Mouse (Mus musculus) neural tube, embryonic 14.5 days (tissue): ENCODE data around the gene Resf1. TPM values are rescaled to one million over a fixed set of nuclear protein-coding genes. Genes with fewer than 3 reads are reported as not detected.

Experiments
- ATAC-seq: fragments of 200-750 bp; cut with Nextera tagmentation; 2 replicates; pipeline ENCODE4 v1.8.0; 2017; ENCODE audit warnings: low read depth, mild to moderate bottlenecking, moderate TSS enrichment, moderate library complexity
- H3K27ac ChIP-seq: fragments of 300-500 bp; sonication (generic); 2 replicates; pipeline ENCODE4 v1.5.1; 2014; ENCODE audit warnings: low read depth, mild to moderate bottlenecking, control low read depth, low read length, moderate library complexity, mixed read lengths
- H3K27me3 ChIP-seq: fragments of 300-500 bp; sonication (generic); 2 replicates; pipeline ENCODE4 v1.6.1; 2014; ENCODE audit warnings: low read length; ENCODE audit not compliant: control insufficient read depth, insufficient read depth
- H3K36me3 ChIP-seq: fragments of 300-500 bp; sonication (generic); 2 replicates; pipeline ENCODE4 v1.6.1; 2014; ENCODE audit warnings: low read length, mixed read lengths; ENCODE audit not compliant: control insufficient read depth, insufficient read depth
- H3K4me1 ChIP-seq: fragments of 300-500 bp; sonication (generic); 2 replicates; pipeline ENCODE4 v1.6.1; 2014; ENCODE audit warnings: low read length; ENCODE audit not compliant: control insufficient read depth, insufficient read depth
- H3K4me2 ChIP-seq: fragments of 300-500 bp; sonication (generic); 2 replicates; pipeline ENCODE4 v1.6.1; 2014; ENCODE audit warnings: mild to moderate bottlenecking, low read depth, low read length, control low read depth
- H3K4me3 ChIP-seq: fragments of 300-500 bp; sonication (generic); 2 replicates; pipeline ENCODE4 v1.5.1; 2014; ENCODE audit warnings: low read depth, low read length, control low read depth, mixed read lengths
- H3K9ac ChIP-seq: fragments of 300-500 bp; sonication (generic); replicated peaks from 2 replicates; pipeline ENCODE4 v1.6.1; 2014; ENCODE audit warnings: low read depth, mild to moderate bottlenecking, control low read depth, low read length, mixed read lengths
- H3K9me3 ChIP-seq: fragments of 300-500 bp; sonication (generic); 2 replicates; pipeline ENCODE4 v1.6.1; 2016; ENCODE audit warnings: low read length; ENCODE audit not compliant: control insufficient read depth
- WGBS: fragments of 180-500 bp; shearing (Covaris S2); extraction: QIAGEN DNeasy Blood & Tissue Kit; methylation state at CpG from one replicate; pipeline ENCODE4 v1.1.7; 2014; 5-methylcytosine and 5-hydroxymethylcytosine counted together
- polyA plus RNA-seq: library from polyadenylated mRNA; unstranded; fragments of >200 nt; fragmentation: Nextera tagmentation; extraction: Ambion mirVana; gene quantifications from 2 replicates; pipeline ENCODE4 v1.2.1, GENCODE M21; 2014

The Resf1 gene
- polyA plus RNA-seq, 1 experiment from 2014 or later = 30.8 TPM

GRCm38 (mm10) chr6:149307801-149308200 is 1.4 kb upstream of the Resf1 start:
- H3K27ac ChIP-seq = no peak overlapping the region
- H3K4me2 ChIP-seq = no peak overlapping the region
- H3K4me3 ChIP-seq = no peak overlapping the region
- H3K9me3 ChIP-seq = no peaks in the 10 kb centered on the region
- WGBS = 77% methylated on average over 2 of the region's 2 CpGs
- no peak overlapping the region for H3K9ac ChIP-seq
- H3K27me3 ChIP-seq = no peaks in the 10 kb centered on the region
- peaks cover 15% of the 10 kb centered on the region for H3K4me1 ChIP-seq
- ATAC-seq = no peak
- H3K36me3 ChIP-seq = no peaks in the 10 kb centered on the region

- peak overlapping the region; percentile 54 for H3K4me2 ChIP-seq
- no peaks in the 10 kb centered on the region for H3K27me3 ChIP-seq
- no peak overlapping the region for H3K27ac ChIP-seq
Measured at GRCm38 (mm10) chr6:149310226-149310625, 1.0 kb downstream of the Resf1 start.

GRCm38 (mm10) chr6:149311044-149311443 is 1.8 kb downstream of the Resf1 start:
- WGBS = 75% methylated on average over 2 of the region's 2 CpGs
- H3K36me3 ChIP-seq = no peaks in the 10 kb centered on the region
- H3K4me1 ChIP-seq = peaks cover 15% of the 10 kb centered on the region
- H3K27me3 ChIP-seq = no peaks in the 10 kb centered on the region
- no peak overlapping the region for H3K4me3 ChIP-seq
- no peak for ATAC-seq
- peak overlapping the region; percentile 54 for H3K4me2 ChIP-seq
- no peak overlapping the region for H3K9ac ChIP-seq
- H3K27ac ChIP-seq = no peak overlapping the region
- H3K9me3 ChIP-seq = no peaks in the 10 kb centered on the region

More at GRCm38 (mm10) chr6:149310226-149310625, 1.0 kb downstream of the Resf1 start:
- Histone ChIP-seq H3K36me3 (no peaks in the 10 kb centered on the region), H3K4me1 (peaks cover 15% of the 10 kb centered on the region), H3K9ac (peak overlapping the region; percentile 84), H3K9me3 (no peaks in the 10 kb centered on the region), H3K4me3 (peak overlapping the region; percentile 67)
- ATAC-seq = no peak
- WGBS = 58% methylated on average over 2 of the region's 2 CpGs

GRCm38 (mm10) chr6:149311778-149312177 is 2.6 kb downstream of the Resf1 start:
- H3K9ac ChIP-seq = no peak overlapping the region
- no peaks in the 10 kb centered on the region for H3K36me3 ChIP-seq
- H3K9me3 ChIP-seq = no peaks in the 10 kb centered on the region
- WGBS = 88% methylated on average over 1 of the region's 1 CpGs
- H3K27ac ChIP-seq = no peak overlapping the region
- H3K4me2 ChIP-seq = no peak overlapping the region
- no peak overlapping the region for H3K4me3 ChIP-seq
- ATAC-seq = no peak
- H3K4me1 ChIP-seq = peaks cover 15% of the 10 kb centered on the region
- no peaks in the 10 kb centered on the region for H3K27me3 ChIP-seq

GRCm38 (mm10) chr6:149312221-149312620 is 3.0 kb downstream of the Resf1 start:
- Histone ChIP-seq H3K9ac (no peak overlapping the region), H3K4me1 (peaks cover 15% of the 10 kb centered on the region)
- WGBS = 65% methylated on average over 1 of the region's 1 CpGs

GRCm38 (mm10) chr6:149314918-149315317 is 5.7 kb downstream of the Resf1 start:
- ATAC-seq = no peak
- Histone ChIP-seq H3K27me3 (no peaks in the 10 kb centered on the region), H3K9me3 (no peaks in the 10 kb centered on the region), H3K9ac (no peak overlapping the region), H3K36me3 (0 out of 2 replicates have a peak, but pooled peaks cover 3% of the 10 kb centered on the region), H3K4me3 (no peak overlapping the region), H3K27ac (no peak overlapping the region), H3K4me2 (no peak overlapping the region), H3K4me1 (peaks cover 15% of the 10 kb centered on the region)
- 92% methylated on average over 2 of the region's 2 CpGs for WGBS

More at GRCm38 (mm10) chr6:149312221-149312620, 3.0 kb downstream of the Resf1 start:
- no peak overlapping the region for H3K4me3 ChIP-seq
- H3K36me3 ChIP-seq = no peaks in the 10 kb centered on the region
- H3K4me2 ChIP-seq = no peak overlapping the region
- no peak overlapping the region for H3K27ac ChIP-seq
- no peak for ATAC-seq
- no peaks in the 10 kb centered on the region for H3K9me3 ChIP-seq
- H3K27me3 ChIP-seq = no peaks in the 10 kb centered on the region

GRCm38 (mm10) chr6:149323523-149324241 is 14.5 kb downstream of the Resf1 start:
- no peaks in the 10 kb centered on the region for H3K9me3 ChIP-seq
- H3K27me3 ChIP-seq = no peaks in the 10 kb centered on the region
- no peak overlapping the region for H3K4me3 ChIP-seq
- no peak for ATAC-seq
- WGBS = 98% methylated on average over 4 of the region's 4 CpGs
- no peak overlapping the region for H3K9ac ChIP-seq
- H3K27ac ChIP-seq = no peak overlapping the region
- no peak overlapping the region for H3K4me2 ChIP-seq
- H3K4me1 ChIP-seq = no peaks in the 10 kb centered on the region
- peaks cover 48% of the 10 kb centered on the region for H3K36me3 ChIP-seq

- Histone ChIP-seq H3K9me3 (no peaks in the 10 kb centered on the region), H3K9ac (no peak overlapping the region), H3K27me3 (no peaks in the 10 kb centered on the region), H3K4me3 (no peak overlapping the region), H3K4me1 (no peaks in the 10 kb centered on the region), H3K36me3 (peaks cover 49% of the 10 kb centered on the region), H3K27ac (no peak overlapping the region), H3K4me2 (no peak overlapping the region)
- 98% methylated on average over 6 of the region's 6 CpGs for WGBS
- no peak for ATAC-seq
Measured at GRCm38 (mm10) chr6:149324242-149324633, 15.0 kb downstream of the Resf1 start.

- Histone ChIP-seq H3K27ac (no peak overlapping the region), H3K9me3 (no peaks in the 10 kb centered on the region), H3K4me2 (no peak overlapping the region), H3K36me3 (peaks cover 42% of the 10 kb centered on the region), H3K4me3 (no peak overlapping the region), H3K27me3 (no peaks in the 10 kb centered on the region), H3K4me1 (no peaks in the 10 kb centered on the region), H3K9ac (no peak overlapping the region)
- 96% methylated on average over 4 of the region's 4 CpGs for WGBS
- ATAC-seq = no peak
Measured at GRCm38 (mm10) chr6:149329071-149329470, 19.9 kb downstream of the Resf1 start.
